Mouse (Mus musculus) lung, postnatal 0 days (tissue): ENCODE results near the gene Tcf7l2. TPM values are rescaled to one million over a fixed set of nuclear protein-coding genes. Genes with fewer than 3 reads are reported as not detected.
A peak's percentile ranks its signal among the peaks of the same experiment; 100 is the strongest.

Source experiments
- ATAC-seq: fragments of 200-750 bp; cut with Nextera tagmentation; 2 replicates; pipeline ENCODE4 v1.8.0; 2017; ENCODE audit warnings: moderate library complexity
- DNase-seq: peaks from one replicate; pipeline ENCODE4 v3.0.0-alpha.2; 2016; ENCODE audit warnings: low spot score
- H3K27ac ChIP-seq: fragments of 300-500 bp; sonication (generic); 2 replicates; pipeline ENCODE4 v1.5.1; 2014; ENCODE audit warnings: antibody characterized with exemption, mild to moderate bottlenecking, low read length, mixed read lengths
- H3K27me3 ChIP-seq: fragments of 300-500 bp; sonication (generic); replicated peaks from 2 replicates; pipeline ENCODE4 v1.6.1; 2014; ENCODE audit warnings: low read length, mixed read lengths; ENCODE audit not compliant: insufficient read depth
- H3K36me3 ChIP-seq: fragments of 300-500 bp; sonication (generic); 2 replicates; pipeline ENCODE4 v1.6.1; 2014; ENCODE audit warnings: low read length, mixed read lengths; ENCODE audit not compliant: insufficient read depth
- H3K4me1 ChIP-seq: fragments of 300-500 bp; sonication (generic); 2 replicates; pipeline ENCODE4 v1.6.1; 2014; ENCODE audit warnings: antibody characterized with exemption, low read depth, low read length, mixed read lengths; ENCODE audit not compliant: insufficient read depth
- H3K4me2 ChIP-seq: fragments of 300-500 bp; sonication (generic); replicated peaks from 2 replicates; pipeline ENCODE4 v1.6.1; 2014; ENCODE audit warnings: low read depth, mild to moderate bottlenecking, low read length, moderate library complexity, mixed read lengths
- H3K4me3 ChIP-seq: fragments of 300-500 bp; sonication (generic); 2 replicates; pipeline ENCODE4 v1.5.1; 2014; ENCODE audit warnings: low read depth, low read length
- H3K9ac ChIP-seq: fragments of 300-500 bp; sonication (generic); replicated peaks from 2 replicates; pipeline ENCODE4 v1.6.1; 2014; ENCODE audit warnings: low read depth, mild to moderate bottlenecking
- H3K9me3 ChIP-seq: fragments of 300-500 bp; sonication (generic); 2 replicates; pipeline ENCODE4 v1.6.1; 2016; ENCODE audit warnings: low read length, mixed read lengths
- CTCF ChIP-seq: IDR thresholded peaks from 2 replicates; pipeline ENCODE4 v1.5.1; 2016; ENCODE audit warnings: antibody characterized with exemption, mild to moderate bottlenecking
- EP300 ChIP-seq: IDR thresholded peaks from 2 replicates; pipeline ENCODE4 v1.6.1; 2016; ENCODE audit warnings: antibody characterized with exemption, mild to moderate bottlenecking, control low read depth
- WGBS: fragments of 180-500 bp; shearing (Covaris S2); extraction: QIAGEN DNeasy Blood & Tissue Kit; methylation state at CpG from one replicate; pipeline ENCODE4 v1.1.7; 2014; 5-methylcytosine and 5-hydroxymethylcytosine counted together
- polyA plus RNA-seq: library from polyadenylated mRNA; unstranded; fragments of >200 nt; fragmentation: Nextera tagmentation; extraction: Ambion mirVana; gene quantifications from 2 replicates; pipeline ENCODE4 v1.2.1, GENCODE M21; 2015

Tcf7l2 gene
- polyA plus RNA-seq, 1 experiment from 2014 or later = 44.4 TPM

DNA sequence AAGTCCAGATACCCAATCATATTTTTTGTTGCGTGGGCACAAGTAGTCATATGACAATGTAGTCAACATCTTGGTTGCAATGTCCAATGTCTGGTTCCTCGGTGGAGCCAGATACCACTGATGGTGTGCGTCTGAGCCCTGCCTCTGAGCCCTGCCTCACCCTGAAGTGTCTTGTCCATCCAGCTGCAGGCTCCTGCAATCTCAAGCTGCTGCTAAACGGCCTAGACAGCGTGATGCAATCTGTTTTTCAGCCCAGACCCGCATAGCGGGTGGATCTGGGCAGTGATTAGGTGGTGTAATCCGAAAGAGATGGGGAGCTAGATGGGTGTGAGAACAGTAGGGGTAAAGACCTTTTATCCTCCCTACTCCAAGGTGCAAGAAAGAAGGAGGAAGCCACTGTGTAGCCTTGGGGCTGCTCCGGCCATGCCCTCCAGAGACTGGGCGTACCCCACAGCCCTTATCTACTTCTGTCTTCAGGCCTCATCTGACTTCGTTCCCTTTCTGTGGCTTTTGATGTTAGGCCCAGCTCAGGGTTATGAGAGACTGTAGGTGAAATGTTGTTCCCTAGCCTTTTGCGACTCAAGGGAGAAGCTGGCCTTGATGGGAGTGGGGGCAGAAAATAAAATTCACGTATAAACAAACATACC is 86.1 kb downstream of the Tcf7l2 start:
- 0 out of 2 replicates have a peak, but pooled peaks cover 4% of the 10 kb centered on the region for H3K27me3 ChIP-seq
- 77% methylated on average over 13 of the region's 13 CpGs for WGBS
- no peaks in the 10 kb centered on the region for H3K36me3 ChIP-seq
- H3K4me3 ChIP-seq = no peak overlapping the region
- H3K27ac ChIP-seq = no peak overlapping the region
- peaks cover 6% of the 10 kb centered on the region for H3K4me1 ChIP-seq
- TF ChIP-seq CTCF (no peak), EP300 (no peak)
- DNase-seq = peak; percentile 74
- no peak overlapping the region for H3K4me2 ChIP-seq
- no peaks in the 10 kb centered on the region for H3K9me3 ChIP-seq
- ATAC-seq = peak; percentile 79
- H3K9ac ChIP-seq = no peak overlapping the region

DNA sequence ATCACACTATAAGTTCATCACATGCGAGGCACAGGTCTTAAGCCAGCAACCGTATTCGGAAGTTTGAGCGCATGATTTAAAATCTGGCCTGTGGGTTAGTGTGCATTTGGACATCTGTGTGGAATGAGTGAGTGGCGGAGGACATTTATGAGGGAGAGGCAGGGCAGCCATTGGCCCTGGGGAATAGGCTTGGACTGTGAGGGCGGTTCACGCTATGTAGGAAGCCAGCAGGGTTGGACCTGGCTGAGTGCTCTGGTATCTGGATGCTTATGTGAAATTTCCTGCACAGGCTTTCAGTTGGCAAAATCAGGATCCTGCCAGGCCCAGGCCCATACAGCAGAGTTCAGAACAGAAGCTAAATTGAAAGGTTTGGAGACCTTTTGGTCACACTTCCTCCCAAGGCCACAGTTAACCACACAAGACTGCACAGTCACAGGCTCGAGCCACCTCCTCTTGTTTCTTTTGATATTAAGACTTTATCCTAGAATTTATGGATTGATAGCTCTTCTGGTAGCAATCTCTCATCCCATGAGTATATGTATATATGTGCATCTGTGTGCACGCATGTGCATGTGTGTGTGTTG is 89.4 kb downstream of the Tcf7l2 start:
- no peak for ATAC-seq
- Histone ChIP-seq H3K9ac (no peak overlapping the region), H3K4me1 (no peaks in the 10 kb centered on the region), H3K4me3 (no peak overlapping the region), H3K27me3 (0 out of 2 replicates have a peak, but pooled peaks cover 4% of the 10 kb centered on the region), H3K27ac (no peak overlapping the region), H3K36me3 (no peaks in the 10 kb centered on the region), H3K9me3 (no peaks in the 10 kb centered on the region), H3K4me2 (no peak overlapping the region)
- TF ChIP-seq EP300 = no peak
- no peak for TF ChIP-seq CTCF
- no peak for DNase-seq
- 73% methylated on average over 9 of the region's 9 CpGs for WGBS

DNA sequence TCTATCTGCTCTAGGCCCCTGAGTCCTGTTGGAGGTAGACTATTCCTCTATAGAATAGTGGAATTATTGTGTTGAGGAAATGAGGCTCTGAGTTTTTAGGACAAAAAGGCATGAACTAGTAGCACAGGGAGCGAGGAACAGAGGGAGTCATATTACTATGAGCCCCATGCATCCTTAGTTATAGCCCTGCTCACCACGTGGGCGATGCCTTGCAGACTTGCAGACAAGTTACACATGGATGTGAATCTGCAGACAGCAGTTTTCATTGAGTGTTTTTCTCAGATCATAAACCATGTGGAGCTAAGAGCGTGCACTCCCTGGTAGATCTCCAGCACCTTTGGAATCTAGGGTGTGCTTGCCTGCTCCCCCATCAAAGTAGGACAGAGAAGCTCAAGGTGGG is 90.5 kb downstream of the Tcf7l2 start:
- Histone ChIP-seq H3K9ac (no peak overlapping the region), H3K4me1 (no peaks in the 10 kb centered on the region), H3K4me2 (no peak overlapping the region), H3K9me3 (no peaks in the 10 kb centered on the region), H3K4me3 (no peak overlapping the region), H3K27me3 (0 out of 2 replicates have a peak, but pooled peaks cover 4% of the 10 kb centered on the region), H3K27ac (no peak overlapping the region), H3K36me3 (no peaks in the 10 kb centered on the region)
- ATAC-seq = no peak
- no peak for DNase-seq
- WGBS = 78% methylated on average over 4 of the region's 4 CpGs
- TF ChIP-seq CTCF (no peak), EP300 (no peak)

DNA sequence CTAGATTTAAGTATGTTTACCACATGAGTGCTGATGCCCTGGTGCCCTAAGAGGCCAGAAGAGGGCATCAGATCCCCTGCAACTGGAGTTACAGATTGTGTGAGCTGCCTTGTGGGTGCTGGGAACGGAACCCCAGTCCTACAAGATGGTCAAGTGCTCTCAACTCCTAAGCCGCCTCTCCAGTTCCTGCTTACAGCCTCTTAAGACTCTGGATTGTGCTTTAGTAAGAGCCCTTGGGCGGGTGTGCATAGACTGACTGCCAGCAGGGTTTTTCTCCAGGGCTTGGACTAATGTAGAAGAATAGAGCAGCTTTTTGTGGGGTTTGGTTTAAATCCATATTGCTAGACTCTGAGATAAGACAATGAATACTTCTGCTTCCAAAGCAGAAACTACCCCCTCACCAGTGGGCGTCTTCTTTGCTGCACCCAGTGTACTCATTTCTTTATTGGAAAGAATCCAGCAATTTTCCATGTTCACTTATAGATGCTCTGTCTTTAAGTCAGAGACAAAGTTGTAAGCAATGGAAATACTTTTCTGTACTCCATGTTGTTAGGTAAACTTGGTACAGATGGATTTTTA is 92.3 kb downstream of the Tcf7l2 start:
- Histone ChIP-seq H3K36me3 (no peaks in the 10 kb centered on the region), H3K4me1 (peaks cover 6% of the 10 kb centered on the region; the same call in 1 of the 2 replicates), H3K4me3 (no peak overlapping the region), H3K9me3 (no peaks in the 10 kb centered on the region), H3K9ac (no peak overlapping the region), H3K27me3 (no peaks in the 10 kb centered on the region), H3K27ac (no peak overlapping the region), H3K4me2 (no peak overlapping the region)
- ATAC-seq (peak; percentile 56), DNase-seq (peak; percentile 57)
- TF ChIP-seq CTCF (peak; percentile 20; the same call in 1 of the 2 replicates), EP300 (0 out of 2 replicates have a peak, but pooled peaks have one; percentile 11)
- WGBS = 66% methylated on average over 4 of the region's 4 CpGs

DNA sequence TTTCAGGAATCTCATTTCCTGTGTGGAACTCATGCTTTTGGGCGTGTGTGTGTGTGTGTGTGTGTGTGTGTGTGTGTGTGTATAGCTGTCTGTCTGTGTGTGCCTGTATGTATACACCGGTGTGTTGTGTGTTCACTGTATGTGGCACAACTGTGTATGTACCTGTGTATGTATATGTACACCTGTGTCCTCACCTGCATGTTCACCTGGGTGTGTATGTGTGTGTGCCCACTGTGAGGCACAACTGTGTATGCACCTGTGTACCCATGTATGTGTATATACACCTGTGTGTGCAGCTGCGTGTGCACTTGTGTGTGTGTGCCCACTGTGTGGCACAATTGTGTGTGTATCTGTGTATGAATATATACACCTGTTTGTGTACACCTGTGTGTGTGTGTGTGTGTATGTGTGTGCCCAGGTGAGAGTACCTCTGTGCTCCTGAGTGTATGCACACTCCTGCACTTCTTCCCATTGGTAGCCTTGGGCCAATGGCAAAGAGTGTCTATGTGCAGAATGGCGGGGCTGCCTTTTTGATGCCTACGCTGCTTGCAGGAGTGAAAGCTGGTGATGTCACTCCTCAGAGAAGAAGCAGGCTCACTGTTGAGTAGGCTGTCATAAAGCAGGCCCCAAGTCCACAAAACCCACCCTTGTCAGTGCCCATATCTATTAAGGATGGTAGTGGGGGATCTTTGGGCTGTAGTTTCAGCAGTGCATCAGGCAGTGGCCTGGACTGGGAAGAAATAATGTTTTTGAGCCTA is 95.5 kb downstream of the Tcf7l2 start:
- ATAC-seq = no peak
- 87% methylated on average over 5 of the region's 5 CpGs for WGBS
- no peak overlapping the region; the same call in 1 of the 2 replicates for H3K27ac ChIP-seq

DNA sequence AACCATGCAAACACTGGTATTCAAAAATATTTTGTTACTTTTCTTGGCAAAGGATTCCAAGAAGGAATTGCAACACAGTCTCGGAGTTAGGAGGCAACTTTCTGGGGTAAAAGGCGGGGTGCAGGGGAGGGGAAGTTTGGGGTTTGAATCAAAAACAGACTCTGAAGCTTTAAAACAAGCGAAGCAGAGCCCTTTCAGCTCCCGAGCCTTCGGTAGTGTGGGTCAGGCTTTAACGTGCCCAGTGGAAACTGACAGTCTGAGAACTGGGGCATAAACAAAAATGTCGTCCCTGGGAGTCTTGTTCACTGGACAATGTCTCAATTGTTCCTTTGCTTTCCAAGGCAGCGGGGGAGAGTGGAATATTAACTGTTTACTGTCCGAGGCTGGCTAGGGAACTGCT is 96.3 kb downstream of the Tcf7l2 start:
- no peak overlapping the region; the same call in 1 of the 2 replicates for H3K4me2 ChIP-seq
- peak; percentile 66 for DNase-seq
- whole genome bisulfite sequencing = 8% methylated on average over 9 of the region's 9 CpGs
- H3K36me3 ChIP-seq = no peaks in the 10 kb centered on the region
- no peaks in the 10 kb centered on the region for H3K27me3 ChIP-seq
- peak; percentile 29 for ATAC-seq
- H3K9ac ChIP-seq = no peak overlapping the region
- H3K4me1 ChIP-seq = peaks cover 12% of the 10 kb centered on the region
- peak overlapping the region; percentile 8; the same call in 1 of the 2 replicates for H3K4me3 ChIP-seq
- H3K27ac ChIP-seq = peak overlapping the region; percentile 75
- no peak for TF ChIP-seq CTCF
- TF ChIP-seq EP300 = peak; percentile 32; the same call in 1 of the 2 replicates
- H3K9me3 ChIP-seq = no peaks in the 10 kb centered on the region

More for the DNA sequence above, 95.5 kb downstream of the Tcf7l2 start:
- Histone ChIP-seq H3K9me3 (no peaks in the 10 kb centered on the region), H3K36me3 (no peaks in the 10 kb centered on the region), H3K27me3 (no peaks in the 10 kb centered on the region), H3K4me2 (no peak overlapping the region), H3K4me1 (peaks cover 12% of the 10 kb centered on the region), H3K9ac (no peak overlapping the region), H3K4me3 (no peak overlapping the region)
- DNase-seq = no peak
- no peak for TF ChIP-seq EP300
- TF ChIP-seq CTCF = no peak
